Mouse (Mus musculus): ENCODE measurements around the gene Gm49027.

Gm49027 gene

GRCm38 (mm10) chr5:123507936-123508723, 17.2 kb downstream of the Gm49027 start:
- DNase-seq (ENCODE audit: low read depth, low spot score) = peak; percentile 88

DNA sequence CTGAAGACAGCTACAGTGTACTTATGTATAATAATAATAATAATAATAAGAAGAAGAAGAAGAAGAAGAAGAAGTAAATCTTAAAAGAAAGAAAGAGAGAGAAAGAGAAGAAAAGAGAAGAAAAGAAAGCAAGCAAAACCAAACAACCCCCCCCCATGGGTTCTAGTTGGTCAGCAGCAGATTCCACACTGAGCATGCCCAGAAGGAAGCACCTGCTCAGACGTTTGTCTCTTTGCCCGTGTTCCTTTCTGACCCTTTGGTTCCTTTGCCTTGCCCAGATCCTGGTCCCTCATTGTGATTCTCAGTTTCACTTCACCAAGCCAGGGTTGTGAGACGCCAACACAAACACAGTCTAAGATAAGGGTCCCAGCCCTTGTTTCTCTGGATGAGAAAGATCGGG, 23.3 kb downstream of the Gm49027 start:
- DNase-seq (ENCODE audit: low read depth, low spot score) = no peak

DNA sequence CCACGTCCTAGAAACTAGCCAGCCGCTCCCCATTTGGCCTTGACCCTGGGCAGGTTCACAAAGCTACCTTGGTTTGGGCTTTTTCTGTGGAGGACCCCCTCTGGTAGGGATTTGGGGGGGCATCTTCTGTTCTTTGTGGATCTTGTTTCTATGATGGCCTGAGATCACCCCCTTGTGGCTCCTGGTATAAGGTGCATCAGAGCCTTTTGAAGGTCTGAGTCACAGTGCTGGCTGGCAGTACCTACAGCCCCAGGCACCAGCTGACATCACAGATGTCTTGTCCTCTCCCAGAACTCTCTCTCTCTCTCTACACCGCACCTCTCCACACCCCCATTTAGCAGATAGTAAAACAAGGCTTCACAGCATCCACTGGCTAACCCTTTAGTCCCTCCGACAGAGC, 25.6 kb downstream of the Gm49027 start:
- DNase-seq (ENCODE audit: low read depth, low spot score) = no peak

- DNase-seq (ENCODE audit: low read depth, low spot score) = no peak
These were observed 35.4 kb downstream of the Gm49027 start for GRCm38 (mm10) chr5:123489935-123490334.

GRCm38 (mm10) chr5:123489112-123489785, 36.0 kb downstream of the Gm49027 start, which contains the start of the genes Lrrc43 and Il31:
Gene Lrrc43, plus strand, starts transcription at chr5:123489305.
Gene Il31, minus strand, starts transcription at chr5:123489489.
- DNase-seq (ENCODE audit: low read depth, low spot score) = no peak

DNA sequence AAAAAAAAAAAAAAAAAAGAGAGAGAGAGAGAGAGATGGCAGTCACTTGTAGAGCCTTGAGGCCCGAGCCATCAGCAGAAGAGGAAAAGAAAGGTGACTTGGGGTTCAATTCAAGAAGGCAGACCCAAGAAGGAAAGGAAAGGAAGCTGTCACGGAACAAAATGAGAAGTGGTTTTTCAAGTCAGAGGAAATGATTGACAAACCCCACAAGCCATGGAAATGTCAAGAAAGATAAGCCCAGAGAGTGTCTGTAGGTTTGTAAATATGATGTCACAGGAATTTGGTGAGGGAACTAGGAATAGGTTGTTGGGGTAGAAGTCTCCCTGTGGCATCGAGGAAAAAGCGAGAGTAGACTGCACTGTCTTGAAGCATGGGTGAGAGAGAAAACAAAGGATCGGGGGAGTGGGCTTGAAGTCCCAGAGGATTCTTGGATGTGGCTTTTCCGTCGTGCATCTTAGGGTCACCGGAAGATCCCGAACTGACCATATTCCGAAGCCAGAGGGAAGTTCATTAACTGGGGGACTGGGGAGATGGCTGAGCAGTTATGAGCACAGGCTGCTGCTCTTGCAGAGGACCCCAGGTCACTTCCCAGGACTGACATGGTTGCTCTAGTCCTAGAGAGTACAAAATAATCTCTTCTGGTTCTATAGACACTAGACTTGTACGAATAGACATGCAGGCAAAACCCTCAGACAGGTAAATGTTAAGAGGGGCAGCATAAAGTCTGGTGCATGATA, 37.5 kb downstream of the Gm49027 start:
- DNase-seq (ENCODE audit: low read depth, low spot score) = no peak

DNA sequence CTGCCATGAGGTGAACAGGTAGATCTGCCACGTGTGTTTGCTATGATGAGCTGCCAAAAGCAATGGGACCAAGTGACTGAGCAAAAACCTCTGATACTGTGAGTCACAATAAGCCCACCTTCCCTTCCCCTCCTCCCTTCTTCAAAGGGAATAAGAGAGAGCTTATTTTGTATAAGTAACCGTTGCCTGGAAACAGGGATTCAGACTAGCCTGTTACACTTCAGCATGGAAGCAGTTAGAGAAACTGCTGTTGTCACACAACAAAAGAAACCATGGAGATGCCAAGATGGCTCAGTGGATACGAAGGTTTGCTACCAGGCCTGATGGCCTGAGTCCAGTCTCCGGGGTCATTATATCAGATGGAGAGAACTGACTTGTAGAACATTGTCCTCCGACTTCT, 51.5 kb downstream of the Gm49027 start:
- DNase-seq (ENCODE audit: low read depth, low spot score) = no peak

DNA sequence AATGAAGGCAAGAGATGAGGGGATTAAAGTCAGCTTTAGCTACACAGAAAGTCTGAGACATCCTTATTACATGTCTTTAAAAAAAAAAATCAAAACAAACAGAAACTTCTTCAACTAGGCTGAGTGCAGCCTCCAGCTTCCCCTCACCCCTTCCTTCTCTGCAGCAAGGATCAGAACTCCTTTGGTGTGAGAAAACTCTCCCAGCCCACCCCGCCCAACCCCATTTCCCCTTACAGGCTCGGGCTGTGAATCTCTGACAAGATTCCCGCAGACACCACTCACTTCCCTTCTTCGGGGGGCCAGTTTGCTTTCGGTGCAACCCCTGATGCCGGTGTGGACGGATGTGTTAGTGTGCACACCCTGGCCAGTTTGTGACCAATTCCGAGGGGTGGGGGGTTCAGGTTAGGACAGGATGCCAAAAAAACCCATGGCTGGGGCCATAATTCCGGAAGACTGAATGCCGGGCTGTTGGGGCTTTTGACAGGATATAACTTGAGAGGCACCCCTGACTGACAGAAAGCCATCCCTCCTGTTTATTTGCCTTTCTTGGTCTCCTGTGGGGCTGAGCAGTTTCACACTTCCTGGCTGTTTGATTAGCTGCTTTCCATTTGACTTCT, 54.4 kb downstream of the Gm49027 start:
- DNase-seq (ENCODE audit: low read depth, low spot score) = no peak

GRCm38 (mm10) chr5:123464638-123465037, 60.6 kb downstream of the Gm49027 start:
- no peak for DNase-seq (ENCODE audit: low read depth, low spot score)

Data from embryo, embryonic 11.5 days (tissue).